Mouse (Mus musculus) MEL (cell line): ENCODE measurements around the gene Ube2l6. TPM values are rescaled to one million over a fixed set of nuclear protein-coding genes. Genes with fewer than 3 reads are reported as not detected.

Source experiments
- DNase-seq: peaks from one replicate; pipeline ENCODE4 v3.0.0; 2011; ENCODE audit warnings: low read depth, low spot score
- H3K27ac ChIP-seq: 2 replicates; pipeline ENCODE4 v1.5.1; 2012; ENCODE audit warnings: low read depth, mild to moderate bottlenecking, control low read depth, low read length, moderate library complexity; ENCODE audit not compliant: control insufficient read depth
- H3K27me3 ChIP-seq, 2 experiments: fragments of 150-350 bp in 1 of 2; sonication (generic) in 1 of 2; 2 replicates each; pipeline ENCODE4 v1.6.1; 2012; ENCODE audit warnings: low read length in 2 of 2, mild to moderate bottlenecking in 2 of 2, improper control_type of control experiment in 1 of 2, moderate library complexity in 1 of 2; ENCODE audit not compliant: insufficient read depth in 2 of 2, control insufficient read depth in 1 of 2
- H3K36me3 ChIP-seq, 2 experiments: 2 replicates each; pipeline ENCODE4 v1.6.1; 2012 to 2014; ENCODE audit warnings: low read length in 2 of 2, improper control_type of control experiment in 1 of 2, inconsistent platforms in 1 of 2, mild to moderate bottlenecking in 1 of 2; ENCODE audit not compliant: insufficient read depth in 2 of 2, control insufficient read depth in 1 of 2
- H3K4me1 ChIP-seq, 2 experiments: fragments of 150-350 bp in 1 of 2; sonication (generic) in 1 of 2; 2 replicates each; pipeline ENCODE4 v1.6.1; 2012; ENCODE audit warnings: low read length in 2 of 2, improper control_type of control experiment in 1 of 2, mild to moderate bottlenecking in 1 of 2; ENCODE audit not compliant: insufficient read depth in 2 of 2, control insufficient read depth in 1 of 2
- H3K4me3 ChIP-seq, 2 experiments: fragments of 150-350 bp in 1 of 2; sonication (generic) in 1 of 2; 2 replicates each; pipeline ENCODE4 v1.5.1; 2012; ENCODE audit warnings: low read depth in 2 of 2, low read length in 2 of 2, mild to moderate bottlenecking in 2 of 2, moderate library complexity in 2 of 2, control low read depth in 1 of 2, improper control_type of control experiment in 1 of 2; ENCODE audit not compliant: control insufficient read depth in 1 of 2, insufficient read depth in 1 of 2
- H3K79me2 ChIP-seq: 2 replicates; pipeline ENCODE4 v1.6.1; 2012; ENCODE audit warnings: mild to moderate bottlenecking, low read length, moderate library complexity; ENCODE audit not compliant: control insufficient read depth, poor library complexity, insufficient read depth
- H3K9ac ChIP-seq: 2 replicates; pipeline ENCODE4 v1.6.1; 2012; ENCODE audit warnings: low read depth, mild to moderate bottlenecking, control low read depth, low read length, moderate library complexity; ENCODE audit not compliant: control insufficient read depth, poor library complexity, severe bottlenecking
- H3K9me3 ChIP-seq: fragments of 150-350 bp; sonication (generic); replicated peaks from 2 replicates; pipeline ENCODE4 v1.6.1; 2012; ENCODE audit warnings: mild to moderate bottlenecking, low read length, improper control_type of control experiment, moderate library complexity; ENCODE audit not compliant: insufficient read depth
- BHLHE40 ChIP-seq: IDR thresholded peaks from 2 replicates; pipeline ENCODE4 v1.6.1; 2012; ENCODE audit warnings: low read depth, mild to moderate bottlenecking, inconsistent platforms, low read length, improper control_type of control experiment, borderline replicate concordance
- CHD1 ChIP-seq: IDR thresholded peaks from 2 replicates; pipeline ENCODE4 v1.6.1; 2012; ENCODE audit warnings: low read depth, mild to moderate bottlenecking, inconsistent platforms, low read length, improper control_type of control experiment
- CHD2 ChIP-seq: IDR thresholded peaks from 2 replicates; pipeline ENCODE4 v1.6.1; 2011; ENCODE audit warnings: low read length, improper control_type of control experiment
- CTCF ChIP-seq, 3 experiments: IDR thresholded peaks in 2 of 3; conservative IDR thresholded peaks in 1 of 3; 2 replicates each; pipeline ENCODE4 v1.5.1; 2011 to 2012; ENCODE audit warnings: low read length in 3 of 3, low read depth in 2 of 3, mild to moderate bottlenecking in 2 of 3, improper control_type of control experiment in 1 of 3, inconsistent platforms in 1 of 3, mixed read lengths in 1 of 3, moderate library complexity in 1 of 3; ENCODE audit not compliant: control insufficient read depth in 1 of 3, insufficient read depth in 1 of 3, poor library complexity in 1 of 3, severe bottlenecking in 1 of 3
- E2F4 ChIP-seq: IDR thresholded peaks from 2 replicates; pipeline ENCODE4 v1.6.1; 2011; ENCODE audit warnings: low read depth, low read length, improper control_type of control experiment, borderline replicate concordance
- ELF1 ChIP-seq: IDR thresholded peaks from 2 replicates; pipeline ENCODE4 v1.6.1; 2014; ENCODE audit warnings: low read depth, mild to moderate bottlenecking, inconsistent platforms, low read length, improper control_type of control experiment, moderate library complexity
- EP300 ChIP-seq, 2 experiments: IDR thresholded peaks; 2 replicates each; pipeline ENCODE4 v1.6.1; 2011; ENCODE audit warnings: improper control_type of control experiment in 2 of 2, low read length in 2 of 2, low read depth in 1 of 2, mild to moderate bottlenecking in 1 of 2
- ETS1 ChIP-seq: IDR thresholded peaks from 2 replicates; pipeline ENCODE4 v1.6.1; 2012; ENCODE audit warnings: low read depth, mild to moderate bottlenecking, inconsistent platforms, low read length, improper control_type of control experiment, moderate library complexity
- GABPA ChIP-seq: IDR thresholded peaks from 2 replicates; pipeline ENCODE4 v1.6.1; 2012; ENCODE audit warnings: low read depth, mild to moderate bottlenecking, inconsistent platforms, low read length, improper control_type of control experiment, moderate library complexity
- GATA1 ChIP-seq: IDR thresholded peaks from 2 replicates; pipeline ENCODE4 v1.6.1; 2011; ENCODE audit warnings: low read depth, low read length, improper control_type of control experiment
- HCFC1 ChIP-seq: IDR thresholded peaks from 2 replicates; pipeline ENCODE4 v1.6.1; 2012; ENCODE audit warnings: low read depth, mild to moderate bottlenecking, inconsistent platforms, low read length, improper control_type of control experiment, moderate library complexity
- JUND ChIP-seq: IDR thresholded peaks from 2 replicates; pipeline ENCODE4 v1.6.1; 2011; ENCODE audit warnings: low read depth, mild to moderate bottlenecking, improper control_type of control experiment, low read length
- KAT2A ChIP-seq: conservative IDR thresholded peaks from 2 replicates; pipeline ENCODE4 v1.6.1; 2012; ENCODE audit warnings: low read depth, low read length, improper control_type of control experiment, inconsistent platforms
- MAX ChIP-seq: IDR thresholded peaks from 2 replicates; pipeline ENCODE4 v1.6.1; 2011; ENCODE audit warnings: low read length, improper control_type of control experiment
- MAZ ChIP-seq: IDR thresholded peaks from 2 replicates; pipeline ENCODE4 v1.6.1; 2012; ENCODE audit warnings: low read depth, mild to moderate bottlenecking, inconsistent platforms, low read length, improper control_type of control experiment
- MEF2A ChIP-seq: IDR thresholded peaks from 2 replicates; pipeline ENCODE4 v1.6.1; 2014; ENCODE audit warnings: low read depth, mild to moderate bottlenecking, inconsistent platforms, low read length, improper control_type of control experiment; ENCODE audit not compliant: poor library complexity, insufficient replicate concordance, severe bottlenecking; ENCODE audit errors: extremely low read depth
- MXI1 ChIP-seq: IDR thresholded peaks from 2 replicates; pipeline ENCODE4 v1.6.1; 2011; ENCODE audit warnings: mild to moderate bottlenecking, low read depth, low read length, improper control_type of control experiment
- MYB ChIP-seq: IDR thresholded peaks from 2 replicates; pipeline ENCODE4 v1.6.1; 2011; ENCODE audit warnings: mild to moderate bottlenecking, low read depth, low read length, improper control_type of control experiment
- MYC ChIP-seq: IDR thresholded peaks from 2 replicates; pipeline ENCODE4 v1.6.1; 2011; ENCODE audit warnings: low read depth, mild to moderate bottlenecking, low read length, improper control_type of control experiment, moderate library complexity
- NRF1 ChIP-seq: IDR thresholded peaks from 2 replicates; pipeline ENCODE4 v1.6.1; 2014; ENCODE audit warnings: low read depth, mild to moderate bottlenecking, inconsistent platforms, low read length, improper control_type of control experiment, moderate library complexity; ENCODE audit not compliant: poor library complexity, insufficient read depth, severe bottlenecking
- POLR2AphosphoS2 ChIP-seq: IDR thresholded peaks from 2 replicates; pipeline ENCODE4 v1.6.1; 2011; ENCODE audit warnings: low read length, improper control_type of control experiment
- POLR2AphosphoS5 ChIP-seq: IDR thresholded peaks from 2 replicates; pipeline ENCODE4 v1.6.1; 2012; ENCODE audit warnings: low read depth, borderline replicate concordance, mild to moderate bottlenecking, inconsistent platforms, low read length, moderate library complexity, mixed read lengths
- RAD21 ChIP-seq: IDR thresholded peaks from 2 replicates; pipeline ENCODE4 v1.6.1; 2011; ENCODE audit warnings: mild to moderate bottlenecking, low read depth, low read length, improper control_type of control experiment
- RCOR1 ChIP-seq: IDR thresholded peaks from 2 replicates; pipeline ENCODE4 v1.6.1; 2012; ENCODE audit warnings: low read depth, mild to moderate bottlenecking, inconsistent platforms, low read length, improper control_type of control experiment
- SIN3A ChIP-seq: IDR thresholded peaks from 2 replicates; pipeline ENCODE4 v1.6.1; 2012; ENCODE audit warnings: low read length, improper control_type of control experiment, inconsistent platforms
- SMC3 ChIP-seq: IDR thresholded peaks from 2 replicates; pipeline ENCODE4 v1.6.1; 2011; ENCODE audit warnings: low read depth, low read length, improper control_type of control experiment
- TCF12 ChIP-seq: IDR thresholded peaks from 2 replicates; pipeline ENCODE4 v1.6.1; 2014; ENCODE audit warnings: low read depth, mild to moderate bottlenecking, inconsistent platforms, low read length, improper control_type of control experiment, moderate library complexity
- USF1 ChIP-seq: IDR thresholded peaks from 2 replicates; pipeline ENCODE4 v1.6.1; 2014; ENCODE audit warnings: low read depth, mild to moderate bottlenecking, inconsistent platforms, low read length, improper control_type of control experiment, moderate library complexity
- USF2 ChIP-seq, 2 experiments: IDR thresholded peaks; 2 replicates each; pipeline ENCODE4 v1.6.1; 2011 to 2012; ENCODE audit warnings: improper control_type of control experiment in 2 of 2, low read length in 2 of 2, borderline replicate concordance in 1 of 2, inconsistent platforms in 1 of 2, low read depth in 1 of 2, mild to moderate bottlenecking in 1 of 2; ENCODE audit not compliant: insufficient read depth in 1 of 2
- ZC3H11A ChIP-seq: IDR thresholded peaks from 2 replicates; pipeline ENCODE4 v1.6.1; 2012; ENCODE audit warnings: low read depth, mild to moderate bottlenecking, inconsistent platforms, low read length, improper control_type of control experiment
- ZMIZ1 ChIP-seq: IDR thresholded peaks from 2 replicates; pipeline ENCODE4 v1.6.1; 2012; ENCODE audit warnings: low read depth, mild to moderate bottlenecking, inconsistent platforms, low read length, improper control_type of control experiment, moderate library complexity
- polyA plus RNA-seq, 2 experiments: library from polyadenylated mRNA; stranded (reverse) in 1 of 2; unstranded in 1 of 2; fragments of >175 nt in 1 of 2; fragments of >200 nt in 1 of 2; gene quantifications; 2 replicates each; pipeline versions ENCODE4 v1.2.1 to v1.2.4; 2012; ENCODE audit warnings: low replicate concordance in 2 of 2, low read depth in 1 of 2; ENCODE audit not compliant: insufficient read length in 2 of 2, insufficient read depth in 1 of 2, missing spikeins in 1 of 2
- total RNA-seq: library from RNA; depleted of rRNA; stranded (reverse); fragments of 300-350 nt; gene quantifications from 2 replicates; pipeline ENCODE4 v1.2.3, GENCODE M21; 2012

Ube2l6 gene
- total and polyA plus RNA-seq, 3 experiments, result 17.5 to 37.0 TPM; not detected in 1

- no peak overlapping the region for H3K27ac ChIP-seq
Observed at GRCm38 (mm10) chr2:84851130-84852040, 52.8 kb downstream of the Ube2l6 start.

DNA sequence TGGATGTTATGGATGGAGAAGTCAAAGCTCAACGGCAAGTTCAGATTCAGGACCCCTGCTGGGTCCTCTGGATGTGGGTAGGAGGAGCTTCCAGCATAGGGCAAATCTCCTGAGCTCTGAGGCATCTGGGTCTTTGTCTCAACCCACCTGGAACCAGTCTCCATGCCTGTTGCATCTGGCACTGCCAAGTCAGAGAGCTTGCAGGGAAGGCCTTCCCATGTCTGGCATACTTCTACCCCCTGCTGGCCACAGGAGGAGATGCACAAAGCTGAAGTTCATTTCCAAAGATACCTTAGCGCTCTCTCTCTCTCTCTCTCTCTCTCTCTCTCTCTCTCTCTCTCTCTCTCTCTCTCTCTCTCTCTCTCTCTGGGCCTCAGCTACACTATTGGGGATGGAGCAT is 57.1 kb downstream of the Ube2l6 start:
- no peaks in the 10 kb centered on the region for H3K27me3 ChIP-seq
- peaks cover 9 to 13% of the 10 kb centered on the region in 2 experiments for H3K36me3 ChIP-seq
- no peak overlapping the region for H3K4me3 ChIP-seq
- H3K9ac ChIP-seq, result no peak overlapping the region
- H3K9me3 ChIP-seq, result no peaks in the 10 kb centered on the region
- peak; percentile 69 for DNase-seq
- no peaks in the 10 kb centered on the region for H3K79me2 ChIP-seq
- H3K4me1 ChIP-seq, result peaks cover 0 to 5% of the 10 kb centered on the region in 2 experiments; a peak in 2 of 4 replicates
- H3K27ac ChIP-seq, result no peak overlapping the region
- no peak for TF ChIP-seq RCOR1
- TF ChIP-seq POLR2AphosphoS5, result no peak
- TF ChIP-seq MEF2A, result no peak
- no peak for TF ChIP-seq GATA1
- TF ChIP-seq NRF1, result no peak
- no peak for TF ChIP-seq USF2 (IDR thresholded peaks at IDR 0.05; ENCODE audit: borderline replicate concordance in 1 of 2, insufficient read depth in 1 of 2, low read depth in 1 of 2, low read length in 2 of 2)
- peak; percentile 73 for TF ChIP-seq SMC3
- no peak for TF ChIP-seq USF1
- TF ChIP-seq BHLHE40, result no peak
- TF ChIP-seq JUND, result peak; percentile 73; the same call in 1 of the 2 replicates
- TF ChIP-seq TCF12, result no peak
- TF ChIP-seq E2F4, result no peak
- peak; percentile 70 for TF ChIP-seq RAD21
- no peak for TF ChIP-seq EP300 (IDR thresholded peaks at IDR 0.05; ENCODE audit: low read depth in 1 of 2, low read length in 2 of 2)
- TF ChIP-seq KAT2A, result no peak
- TF ChIP-seq ZC3H11A, result peak; percentile 67
- peak; percentile 68 to 72 (median 68) for TF ChIP-seq CTCF (IDR thresholded peaks at IDR 0.05 in 2 of 3, conservative IDR thresholded peaks at IDR 0.05 in 1 of 3; ENCODE audit: control insufficient read depth in 1 of 3, insufficient read depth in 1 of 3, low read depth in 2 of 3, low read length in 3 of 3, poor library complexity in 1 of 3, severe bottlenecking in 1 of 3)
- no peak for TF ChIP-seq GABPA
- TF ChIP-seq MXI1, result no peak
- TF ChIP-seq SIN3A, result 0 out of 2 replicates have a peak, but pooled peaks have one; percentile 22
- TF ChIP-seq ETS1, result no peak
- TF ChIP-seq CHD2, result no peak
- no peak for TF ChIP-seq ZMIZ1

More at GRCm38 (mm10) chr2:84851130-84852040, 52.8 kb downstream of the Ube2l6 start:
- peaks cover 13% of the 10 kb centered on the region; the same call in 1 of the 2 replicates for H3K79me2 ChIP-seq
- DNase-seq, result no peak
- H3K9me3 ChIP-seq, result no peaks in the 10 kb centered on the region
- H3K36me3 ChIP-seq, result peaks cover 0 to 7% of the 10 kb centered on the region in 2 experiments; a peak in 2 of 4 replicates
- no peak overlapping the region for H3K9ac ChIP-seq
- no peak for TF ChIP-seq MYB
- TF ChIP-seq HCFC1, result no peak
- TF ChIP-seq RCOR1, result no peak
- no peak for TF ChIP-seq CHD2
- no peak for TF ChIP-seq GATA1
- TF ChIP-seq JUND, result no peak
- no peak for TF ChIP-seq KAT2A
- TF ChIP-seq MAX, result no peak
- no peak for TF ChIP-seq TCF12
- TF ChIP-seq SMC3, result no peak
- no peak for TF ChIP-seq MAZ
- TF ChIP-seq MYC, result no peak
- no peak for TF ChIP-seq ZMIZ1
- no peak for TF ChIP-seq GABPA
- no peak for TF ChIP-seq ELF1
- no peak for TF ChIP-seq POLR2AphosphoS2
- no peak for TF ChIP-seq SIN3A
- TF ChIP-seq CHD1, result no peak
- H3K4me1 ChIP-seq, result no peaks in the 10 kb centered on the region
- H3K4me3 ChIP-seq, result no peak overlapping the region
- no peaks in the 10 kb centered on the region for H3K27me3 ChIP-seq
